Mouse (Mus musculus): ENCODE measurements around the gene Itga4.

- no peak for TF ChIP-seq CTCF (IDR thresholded peaks at IDR 0.05; ENCODE audit: low read depth)
- TF ChIP-seq EP300 (IDR thresholded peaks at IDR 0.05; ENCODE audit: low read depth) = no peak
Observed at GRCm38 (mm10) chr2:79328079-79328478, 72.9 kb downstream of the Itga4 start.
